Mouse (Mus musculus) bone marrow macrophage, adult 2 months (primary cell): ENCODE measurements around the gene Smim22. TPM values are rescaled to one million over a fixed set of nuclear protein-coding genes. Genes with fewer than 3 reads are reported as not detected.

Experiments
- H3K27ac ChIP-seq: 2 replicates; pipeline ENCODE4 v1.5.1; 2012; ENCODE audit warnings: low read depth, low read length; ENCODE audit not compliant: insufficient read depth
- H3K4me1 ChIP-seq: 2 replicates; pipeline ENCODE4 v1.6.1; 2012; ENCODE audit warnings: low read length; ENCODE audit not compliant: control insufficient read depth, insufficient read depth
- H3K4me3 ChIP-seq: 2 replicates; pipeline ENCODE4 v1.5.1; 2012; ENCODE audit warnings: mild to moderate bottlenecking, low read length, moderate library complexity; ENCODE audit not compliant: insufficient read depth
- CTCF ChIP-seq: IDR thresholded peaks from 2 replicates; pipeline ENCODE4 v1.5.1; 2012; ENCODE audit warnings: low read depth, mild to moderate bottlenecking, low read length, moderate library complexity
- POLR2A ChIP-seq: IDR thresholded peaks from 2 replicates; pipeline ENCODE4 v1.6.1; 2012; ENCODE audit warnings: mild to moderate bottlenecking, low read depth, low read length, borderline replicate concordance
- polyA plus RNA-seq: library from polyadenylated mRNA; stranded (reverse); fragments of >200 nt; gene quantifications from 2 replicates; pipeline ENCODE4 v1.2.4, GENCODE M21; 2012; ENCODE audit not compliant: missing spikeins, insufficient read depth, insufficient read length

The Smim22 gene
- polyA plus RNA-seq, 1 experiment, result not detected

GRCm38 (mm10) chr16:4971626-4972025 lies 35.5 kb upstream of the Smim22 start:
- peaks cover 17% of the 10 kb centered on the region for H3K4me1 ChIP-seq
- no peak for TF ChIP-seq CTCF
- TF ChIP-seq POLR2A, result no peak
- no peak overlapping the region for H3K27ac ChIP-seq
- no peak overlapping the region for H3K4me3 ChIP-seq

- Histone ChIP-seq H3K4me1 (peaks cover 9% of the 10 kb centered on the region), H3K27ac (no peak overlapping the region), H3K4me3 (no peak overlapping the region)
- TF ChIP-seq CTCF (no peak), POLR2A (no peak)
Observed at GRCm38 (mm10) chr16:4974521-4974920, 32.6 kb upstream of the Smim22 start.

DNA sequence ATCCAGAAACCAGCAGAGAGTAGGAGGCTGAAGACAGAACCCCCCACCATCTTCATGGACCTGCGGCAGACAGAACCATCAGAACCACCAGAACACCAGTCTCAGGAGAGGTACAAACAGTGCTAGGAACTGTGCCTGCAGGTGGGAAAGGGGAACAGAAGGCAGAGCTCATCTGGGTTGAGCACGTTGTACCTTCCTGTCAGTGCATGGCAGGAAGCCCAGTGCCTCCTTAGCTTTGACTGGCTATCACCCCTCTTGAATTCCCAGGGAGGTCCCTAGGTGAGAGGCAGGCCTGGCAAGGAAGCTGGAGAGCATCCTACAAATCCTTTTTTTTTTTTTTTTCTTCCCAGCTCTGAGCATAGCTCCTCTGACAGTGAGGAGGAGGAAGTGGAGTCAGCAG lies 30.9 kb upstream of the Smim22 start:
- H3K4me3 ChIP-seq, result no peak overlapping the region
- H3K27ac ChIP-seq, result no peak overlapping the region
- peaks cover 4% of the 10 kb centered on the region; the same call in 1 of the 2 replicates for H3K4me1 ChIP-seq
- TF ChIP-seq POLR2A (no peak), CTCF (no peak)

GRCm38 (mm10) chr16:4978275-4979051 lies 28.6 kb upstream of the Smim22 start:
- H3K4me1 ChIP-seq, result peaks cover 11% of the 10 kb centered on the region
- H3K27ac ChIP-seq, result no peak overlapping the region
- H3K4me3 ChIP-seq, result no peak overlapping the region
- no peak for TF ChIP-seq POLR2A
- TF ChIP-seq CTCF, result no peak

- H3K27ac ChIP-seq, result no peak overlapping the region
- TF ChIP-seq CTCF (peak; percentile 48; the same call in 1 of the 2 replicates), POLR2A (no peak)
Observed at GRCm38 (mm10) chr16:4979755-4980380, 27.2 kb upstream of the Smim22 start.

GRCm38 (mm10) chr16:4984717-4985116 lies 22.4 kb upstream of the Smim22 start:
- no peak overlapping the region for H3K4me3 ChIP-seq
- peaks cover 12% of the 10 kb centered on the region for H3K4me1 ChIP-seq
- no peak for TF ChIP-seq POLR2A
- no peak for TF ChIP-seq CTCF
- H3K27ac ChIP-seq, result no peak overlapping the region

More at GRCm38 (mm10) chr16:4979755-4980380, 27.2 kb upstream of the Smim22 start:
- H3K4me3 ChIP-seq, result no peak overlapping the region
- H3K4me1 ChIP-seq, result peaks cover 12% of the 10 kb centered on the region

DNA sequence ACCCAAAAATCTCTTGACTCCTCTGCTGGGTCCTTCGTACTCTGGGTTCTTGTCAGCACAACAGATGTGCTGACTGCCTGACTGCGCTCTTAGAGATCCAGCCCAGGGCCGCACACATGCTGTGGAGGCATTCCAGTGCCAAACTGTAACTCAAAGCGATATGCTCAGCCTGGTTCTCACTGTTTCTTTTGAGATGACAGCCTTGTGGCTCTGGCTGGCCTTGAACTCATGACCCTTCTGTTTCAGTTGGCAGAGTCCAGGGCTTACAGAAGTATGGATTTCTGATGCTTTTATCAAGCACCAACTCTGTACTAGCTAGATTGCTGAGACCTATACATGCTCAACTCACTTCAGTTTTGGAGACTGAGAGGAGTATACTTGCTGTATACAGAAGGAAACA lies 13.8 kb upstream of the Smim22 start:
- H3K4me3 ChIP-seq, result no peak overlapping the region
- no peak overlapping the region for H3K27ac ChIP-seq
- no peak for TF ChIP-seq CTCF
- H3K4me1 ChIP-seq, result no peaks in the 10 kb centered on the region

GRCm38 (mm10) chr16:4997553-4997952 lies 9.5 kb upstream of the Smim22 start, which contains the start of gene Sept12:
Gene Sept12 (minus strand): TSS chr16:4997852.
- no peak within 1 kb of the TSS for H3K27ac ChIP-seq
- H3K4me3 ChIP-seq, result no peak within 1 kb of the TSS
- no peaks in the 10 kb centered on the region for H3K4me1 ChIP-seq

DNA sequence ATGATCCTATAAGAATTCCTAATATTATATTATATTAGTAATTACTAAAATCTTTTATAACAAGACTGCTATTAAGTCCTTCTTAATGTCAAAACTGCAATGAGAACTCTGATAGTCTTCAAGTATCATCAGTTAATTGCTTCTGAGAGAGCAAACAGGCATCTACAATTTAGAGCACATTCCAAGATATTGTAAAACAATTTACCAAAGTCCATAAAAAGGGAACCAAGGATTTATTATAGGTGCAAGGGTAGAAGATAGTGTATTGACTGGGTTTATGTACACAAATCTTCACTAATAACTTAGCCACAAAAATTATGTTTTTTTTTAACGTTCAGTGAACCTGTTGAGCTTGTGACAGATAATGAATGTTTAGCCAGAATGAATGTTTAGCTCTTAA lies 8.1 kb upstream of the Smim22 start:
- no peak overlapping the region for H3K27ac ChIP-seq

More at GRCm38 (mm10) chr16:4997553-4997952, 9.5 kb upstream of the Smim22 start, which contains the start of gene Sept12:
- TF ChIP-seq POLR2A, result no peak
- no peak for TF ChIP-seq CTCF

GRCm38 (mm10) chr16:5000611-5001010 lies 6.5 kb upstream of the Smim22 start:
- H3K4me1 ChIP-seq, result no peaks in the 10 kb centered on the region
- H3K27ac ChIP-seq, result no peak overlapping the region
- no peak overlapping the region for H3K4me3 ChIP-seq
- TF ChIP-seq CTCF (no peak), POLR2A (no peak)

More for the DNA sequence above, 8.1 kb upstream of the Smim22 start:
- Histone ChIP-seq H3K4me3 (no peak overlapping the region), H3K4me1 (no peaks in the 10 kb centered on the region)
- no peak for TF ChIP-seq CTCF
- TF ChIP-seq POLR2A, result no peak

GRCm38 (mm10) chr16:5007492-5007891 lies 404 bp downstream of the Smim22 start:
- no peak for TF ChIP-seq POLR2A
- TF ChIP-seq CTCF, result no peak
- Histone ChIP-seq H3K27ac (no peak overlapping the region), H3K4me3 (no peak overlapping the region), H3K4me1 (peaks cover 25% of the 10 kb centered on the region)
